Mouse (Mus musculus) embryonic facial prominence, embryonic 14.5 days (tissue): ENCODE results near the gene Drd1. TPM values are rescaled to one million over a fixed set of nuclear protein-coding genes. Genes with fewer than 3 reads are reported as not detected.
A peak's percentile ranks its signal among the peaks of the same experiment; 100 is the strongest.

Source experiments
- ATAC-seq: fragments of 200-750 bp; cut with Nextera tagmentation; 2 replicates; pipeline ENCODE4 v1.8.0; 2017; ENCODE audit warnings: low read depth, moderate number of reproducible peaks, moderate TSS enrichment
- DNase-seq: peaks from one replicate; pipeline ENCODE4 v3.0.0-alpha.2; 2015; ENCODE audit warnings: low spot score
- H3K27ac ChIP-seq: fragments of 300-500 bp; sonication (generic); replicated peaks from 2 replicates; pipeline ENCODE4 v1.5.1; 2014; ENCODE audit warnings: low read depth, mild to moderate bottlenecking, low read length, moderate library complexity
- H3K27me3 ChIP-seq: fragments of 300-500 bp; sonication (generic); replicated peaks from 2 replicates; pipeline ENCODE4 v1.6.1; 2014; ENCODE audit warnings: low read length; ENCODE audit not compliant: control insufficient read depth, insufficient read depth
- H3K36me3 ChIP-seq: fragments of 300-500 bp; sonication (generic); 2 replicates; pipeline ENCODE4 v1.6.1; 2014; ENCODE audit warnings: low read length, mixed read lengths; ENCODE audit not compliant: control insufficient read depth, insufficient read depth
- H3K4me1 ChIP-seq: fragments of 300-500 bp; sonication (generic); 2 replicates; pipeline ENCODE4 v1.6.1; 2014; ENCODE audit warnings: antibody characterized with exemption, low read length; ENCODE audit not compliant: control insufficient read depth, insufficient read depth
- H3K4me2 ChIP-seq: fragments of 300-500 bp; sonication (generic); 2 replicates; pipeline ENCODE4 v1.6.1; 2014; ENCODE audit warnings: low read depth, mild to moderate bottlenecking, low read length, moderate library complexity, mixed read lengths
- H3K4me3 ChIP-seq: fragments of 300-500 bp; sonication (generic); 2 replicates; pipeline ENCODE4 v1.5.1; 2014; ENCODE audit warnings: low read depth, mild to moderate bottlenecking, low read length
- H3K9ac ChIP-seq: fragments of 300-500 bp; sonication (generic); 2 replicates; pipeline ENCODE4 v1.6.1; 2014; ENCODE audit warnings: low read depth, mild to moderate bottlenecking, low read length, moderate library complexity, mixed read lengths
- H3K9me3 ChIP-seq: fragments of 300-500 bp; sonication (generic); 2 replicates; pipeline ENCODE4 v1.6.1; 2016; ENCODE audit warnings: low read length; ENCODE audit not compliant: control insufficient read depth
- WGBS: fragments of 180-500 bp; shearing (Covaris S2); extraction: QIAGEN DNeasy Blood & Tissue Kit; methylation state at CpG from one replicate; pipeline ENCODE4 v1.1.7; 2014; 5-methylcytosine and 5-hydroxymethylcytosine counted together
- polyA plus RNA-seq: library from polyadenylated mRNA; unstranded; fragments of >200 nt; fragmentation: Nextera tagmentation; extraction: Ambion mirVana; gene quantifications from 2 replicates; pipeline ENCODE4 v1.2.1, GENCODE M21; 2014

Drd1 gene
- polyA plus RNA-seq, 1 experiment from 2014 or later: 0.24 TPM

- 0 out of 2 replicates have a peak, but pooled peaks cover 5% of the 10 kb centered on the region for H3K36me3 ChIP-seq
- no peaks in the 10 kb centered on the region for H3K9me3 ChIP-seq
- H3K27me3 ChIP-seq: no peaks in the 10 kb centered on the region
- no peak overlapping the region for H3K27ac ChIP-seq
- whole genome bisulfite sequencing: 96% methylated on average over 9 of the region's 9 CpGs
- DNase-seq (no peak), ATAC-seq (no peak)
- no peak overlapping the region for H3K9ac ChIP-seq
- no peak overlapping the region for H3K4me3 ChIP-seq
- H3K4me2 ChIP-seq: no peak overlapping the region
- H3K4me1 ChIP-seq: 0 out of 2 replicates have a peak, but pooled peaks cover 10% of the 10 kb centered on the region
Observed at GRCm38 (mm10) chr13:54071011-54071410, 15.5 kb upstream of the Drd1 start.

GRCm38 (mm10) chr13:54067617-54068166, 12.2 kb upstream of the Drd1 start:
- Histone ChIP-seq H3K9me3 (no peaks in the 10 kb centered on the region), H3K4me3 (no peak overlapping the region), H3K27me3 (no peaks in the 10 kb centered on the region), H3K27ac (no peak overlapping the region), H3K4me1 (0 out of 2 replicates have a peak, but pooled peaks cover 5% of the 10 kb centered on the region), H3K36me3 (no peaks in the 10 kb centered on the region), H3K9ac (no peak overlapping the region), H3K4me2 (no peak overlapping the region)
- WGBS: 24% methylated on average over 6 of the region's 6 CpGs
- DNase-seq (no peak), ATAC-seq (no peak)

GRCm38 (mm10) chr13:54066081-54066746, 10.7 kb upstream of the Drd1 start:
- no peaks in the 10 kb centered on the region for H3K27me3 ChIP-seq
- DNase-seq (no peak), ATAC-seq (no peak)
- H3K4me3 ChIP-seq: no peak overlapping the region
- no peaks in the 10 kb centered on the region for H3K36me3 ChIP-seq
- H3K9ac ChIP-seq: no peak overlapping the region
- H3K4me1 ChIP-seq: no peaks in the 10 kb centered on the region
- H3K9me3 ChIP-seq: no peaks in the 10 kb centered on the region
- no peak overlapping the region for H3K27ac ChIP-seq
- no peak overlapping the region for H3K4me2 ChIP-seq
- WGBS: 87% methylated on average over 3 of the region's 3 CpGs

GRCm38 (mm10) chr13:54063292-54063691, 7.8 kb upstream of the Drd1 start:
- H3K9me3 ChIP-seq: no peaks in the 10 kb centered on the region
- no peaks in the 10 kb centered on the region for H3K27me3 ChIP-seq
- 3% methylated on average over 3 of the region's 3 CpGs for WGBS
- DNase-seq: no peak
- no peak overlapping the region for H3K27ac ChIP-seq
- H3K4me2 ChIP-seq: no peak overlapping the region
- H3K4me3 ChIP-seq: no peak overlapping the region
- H3K36me3 ChIP-seq: no peaks in the 10 kb centered on the region
- no peak for ATAC-seq
- H3K4me1 ChIP-seq: no peaks in the 10 kb centered on the region
- H3K9ac ChIP-seq: no peak overlapping the region

- no peaks in the 10 kb centered on the region for H3K36me3 ChIP-seq
- H3K27ac ChIP-seq: no peak overlapping the region
- H3K4me2 ChIP-seq: no peak overlapping the region
- ATAC-seq: no peak
- no peak for DNase-seq
- 0 out of 2 replicates have a peak, but pooled peaks cover 5% of the 10 kb centered on the region for H3K27me3 ChIP-seq
- H3K9ac ChIP-seq: no peak overlapping the region
- no peaks in the 10 kb centered on the region for H3K9me3 ChIP-seq
- H3K4me3 ChIP-seq: no peak overlapping the region
- 86% methylated on average over 3 of the region's 3 CpGs for WGBS
- H3K4me1 ChIP-seq: no peaks in the 10 kb centered on the region
Observed at GRCm38 (mm10) chr13:54062068-54062467, 6.6 kb upstream of the Drd1 start.

GRCm38 (mm10) chr13:54054962-54055361, 543 bp downstream of the Drd1 start:
- H3K27me3 ChIP-seq: peaks cover 34% of the 10 kb centered on the region
- WGBS: 1% methylated on average over 10 of the region's 20 CpGs
- peaks cover 8% of the 10 kb centered on the region; the same call in 1 of the 2 replicates for H3K4me1 ChIP-seq
- H3K9ac ChIP-seq: peak overlapping the region; percentile 46
- no peaks in the 10 kb centered on the region for H3K9me3 ChIP-seq
- H3K27ac ChIP-seq: no peak overlapping the region
- 0 out of 2 replicates have a peak, but pooled peaks have one; percentile 47 for ATAC-seq
- peak overlapping the region; percentile 88 for H3K4me2 ChIP-seq
- no peak for DNase-seq
- peak overlapping the region; percentile 45 for H3K4me3 ChIP-seq
- H3K36me3 ChIP-seq: no peaks in the 10 kb centered on the region

- no peak for ATAC-seq
Observed at GRCm38 (mm10) chr13:54051641-54052040, 3.9 kb downstream of the Drd1 start.

GRCm38 (mm10) chr13:54048679-54049352, 6.7 kb downstream of the Drd1 start:
- Histone ChIP-seq H3K27me3 (0 out of 2 replicates have a peak, but pooled peaks cover 6% of the 10 kb centered on the region), H3K36me3 (no peaks in the 10 kb centered on the region), H3K4me1 (no peaks in the 10 kb centered on the region), H3K27ac (no peak overlapping the region), H3K4me2 (no peak overlapping the region), H3K4me3 (no peak overlapping the region), H3K9ac (no peak overlapping the region), H3K9me3 (no peaks in the 10 kb centered on the region)
- DNase-seq: no peak
- no peak for ATAC-seq
- WGBS: 83% methylated on average over 7 of the region's 7 CpGs

More at GRCm38 (mm10) chr13:54051641-54052040, 3.9 kb downstream of the Drd1 start:
- H3K9ac ChIP-seq: no peak overlapping the region
- no peak overlapping the region for H3K4me2 ChIP-seq
- H3K4me3 ChIP-seq: no peak overlapping the region
- no peak overlapping the region for H3K27ac ChIP-seq
- DNase-seq: no peak
- no peaks in the 10 kb centered on the region for H3K9me3 ChIP-seq
- peaks cover 8% of the 10 kb centered on the region; the same call in 1 of the 2 replicates for H3K4me1 ChIP-seq
- peaks cover 30% of the 10 kb centered on the region for H3K27me3 ChIP-seq
- 63% methylated on average over 7 of the region's 7 CpGs for WGBS
- H3K36me3 ChIP-seq: no peaks in the 10 kb centered on the region
